Mouse (Mus musculus) cerebellum, adult 9-11 months (tissue): Measurements from ENCODE around the gene 1700022I11Rik.

ENCODE experiments used
- DNase-seq: peaks from one replicate; pipeline ENCODE4 v3.0.0; 2022

Gene 1700022I11Rik

GRCm38 (mm10) chr4:42969304-42969703 is at the start of gene 1700022I11Rik:
1700022I11Rik (plus strand) TSS chr4:42969604.
- no peak for DNase-seq

GRCm38 (mm10) chr4:42920726-42921125 is 48.7 kb upstream of the 1700022I11Rik start:
- DNase-seq = no peak

GRCm38 (mm10) chr4:42921536-42921935 is 47.9 kb upstream of the 1700022I11Rik start:
- no peak for DNase-seq

- no peak for DNase-seq
Observed at GRCm38 (mm10) chr4:42922056-42922455, 47.3 kb upstream of the 1700022I11Rik start.

- no peak for DNase-seq
Observed at GRCm38 (mm10) chr4:42922461-42922860, 46.9 kb upstream of the 1700022I11Rik start.

GRCm38 (mm10) chr4:42924095-42924710 is 45.2 kb upstream of the 1700022I11Rik start:
- DNase-seq = no peak

- DNase-seq = no peak
Observed at GRCm38 (mm10) chr4:42928209-42928608, 41.2 kb upstream of the 1700022I11Rik start.

- DNase-seq = no peak
Observed at GRCm38 (mm10) chr4:42928952-42929351, 40.5 kb upstream of the 1700022I11Rik start.

- no peak for DNase-seq
Observed at GRCm38 (mm10) chr4:42932229-42932969, 37.0 kb upstream of the 1700022I11Rik start.

GRCm38 (mm10) chr4:42933630-42934029 is 35.8 kb upstream of the 1700022I11Rik start:
- DNase-seq = no peak

GRCm38 (mm10) chr4:42941396-42941795 is 28.0 kb upstream of the 1700022I11Rik start:
- no peak for DNase-seq

- DNase-seq = no peak
Observed at GRCm38 (mm10) chr4:42943341-42943740, 26.1 kb upstream of the 1700022I11Rik start.

- no peak for DNase-seq
Observed at GRCm38 (mm10) chr4:42944185-42944584, 25.2 kb upstream of the 1700022I11Rik start.

GRCm38 (mm10) chr4:42945043-42945442 is 24.4 kb upstream of the 1700022I11Rik start:
- DNase-seq = no peak

- DNase-seq = no peak
Observed at GRCm38 (mm10) chr4:42945445-42945844, 24.0 kb upstream of the 1700022I11Rik start.

GRCm38 (mm10) chr4:42945952-42946351 is 23.5 kb upstream of the 1700022I11Rik start:
- peak; percentile 54 for DNase-seq

GRCm38 (mm10) chr4:42946733-42947290 is 22.6 kb upstream of the 1700022I11Rik start:
- DNase-seq = peak; percentile 50

- DNase-seq = peak; percentile 51
Observed at GRCm38 (mm10) chr4:42948527-42948926, 20.9 kb upstream of the 1700022I11Rik start.

GRCm38 (mm10) chr4:42949051-42949675 is 20.2 kb upstream of the 1700022I11Rik start:
- no peak for DNase-seq

GRCm38 (mm10) chr4:42949676-42950051 is 19.7 kb upstream of the 1700022I11Rik start, which contains the start of gene Dnajb5:
Dnajb5 (plus strand) TSS chr4:42949814.
- DNase-seq = peak; percentile 100

GRCm38 (mm10) chr4:42950065-42950558 is 19.3 kb upstream of the 1700022I11Rik start:
- peak; percentile 89 for DNase-seq

GRCm38 (mm10) chr4:42951206-42952195 is 17.9 kb upstream of the 1700022I11Rik start:
- DNase-seq = peak; percentile 53
